Mouse (Mus musculus): ENCODE data around the gene Cul7. TPM values are rescaled to one million over a fixed set of nuclear protein-coding genes. Genes with fewer than 3 reads are reported as not detected.
A peak's percentile ranks its signal among the peaks of the same experiment; 100 is the strongest.

Cul7 gene
- polyA plus RNA-seq, 1 experiment from 2014 or later = 34.3 TPM

DNA sequence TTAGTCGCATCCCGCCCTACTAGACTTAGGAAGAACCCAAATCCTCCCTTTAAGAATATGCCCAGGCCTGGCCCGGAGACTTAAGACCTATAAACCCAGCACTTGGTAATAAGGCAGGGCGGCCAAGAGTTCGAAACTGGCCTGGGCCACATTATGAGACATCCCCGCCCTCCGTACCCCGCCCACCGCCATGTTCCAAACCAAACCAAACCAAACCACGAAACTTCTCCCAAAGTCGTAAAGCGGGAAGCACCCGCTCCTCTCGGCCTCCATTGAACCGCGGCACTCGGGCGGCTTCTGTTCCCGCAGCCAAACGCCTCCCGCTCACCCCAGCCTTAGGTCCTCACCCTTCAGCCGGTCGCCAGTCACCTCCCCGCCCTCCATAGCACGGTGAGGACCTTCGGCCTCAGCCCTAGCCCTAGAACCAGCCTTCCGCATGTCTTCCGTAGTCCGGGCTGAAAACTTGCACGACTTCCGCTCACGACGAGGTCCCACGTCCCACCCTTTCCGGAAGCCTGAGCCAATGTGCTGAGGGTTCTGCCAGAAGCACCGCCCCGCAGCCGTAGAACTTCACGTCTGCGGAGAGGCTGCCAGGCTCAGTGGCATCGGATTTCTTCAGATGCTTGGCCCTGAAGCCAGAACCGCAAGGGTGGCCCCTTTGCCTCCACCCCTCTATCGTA is 23.9 kb downstream of the Cul7 start, which contains the start of gene Rrp36:
Gene Rrp36 (minus strand): TSS at position 503 of the 680 bp plus-strand sequence.
- no peaks in the 10 kb centered on the region for H3K27me3 ChIP-seq (ENCODE audit: control insufficient read depth, insufficient read depth, low read length)
- H3K4me1 ChIP-seq (ENCODE audit: control insufficient read depth in 2 of 2, insufficient read depth in 2 of 2, low read length in 2 of 2) = peaks cover 18 to 24% of the 10 kb centered on the region in 2 experiments
- H3K27ac ChIP-seq (replicated peaks in 1 of 2; ENCODE audit: control insufficient read depth in 1 of 2, insufficient read depth in 1 of 2, low read depth in 2 of 2, low read length in 2 of 2) = peak within 1 kb of the TSS; percentile 80 to 86
- peak within 1 kb of the TSS; percentile 86 for H3K9ac ChIP-seq (ENCODE audit: low read length)
- peak; percentile 82 for ATAC-seq (ENCODE audit: insufficient number of reproducible peaks, insufficient read depth, low FRiP score, low read depth)
- peaks cover 69% of the 10 kb centered on the region for H3K36me3 ChIP-seq (ENCODE audit: control insufficient read depth, insufficient read depth, low read length)
- H3K4me2 ChIP-seq (ENCODE audit: low read length) = peak within 1 kb of the TSS; percentile 81
- peak within 1 kb of the TSS; percentile 79 to 94 for H3K4me3 ChIP-seq (ENCODE audit: control insufficient read depth in 1 of 2, insufficient read depth in 1 of 2, low read depth in 1 of 2, low read length in 2 of 2)
- 1% methylated on average over 43 of the region's 43 CpGs for WGBS
- H3K9me3 ChIP-seq (ENCODE audit: control insufficient read depth, low read length) = no peaks in the 10 kb centered on the region

GRCm38 (mm10) chr17:46674530-46675283 is 24.6 kb downstream of the Cul7 start:
- H3K4me3 ChIP-seq (ENCODE audit: control insufficient read depth in 1 of 2, insufficient read depth in 1 of 2, low read depth in 1 of 2, low read length in 2 of 2) = peak overlapping the region; percentile 79 to 94
- H3K27me3 ChIP-seq (ENCODE audit: control insufficient read depth, insufficient read depth, low read length) = no peaks in the 10 kb centered on the region
- ATAC-seq (ENCODE audit: insufficient number of reproducible peaks, insufficient read depth, low FRiP score, low read depth) = 0 out of 2 replicates have a peak, but pooled peaks have one; percentile 0
- peak overlapping the region; percentile 81 for H3K4me2 ChIP-seq (ENCODE audit: low read length)
- peak overlapping the region; percentile 86 for H3K9ac ChIP-seq (ENCODE audit: low read length)
- peaks cover 21 to 31% of the 10 kb centered on the region in 2 experiments for H3K4me1 ChIP-seq (ENCODE audit: control insufficient read depth in 2 of 2, insufficient read depth in 2 of 2, low read length in 2 of 2)
- H3K27ac ChIP-seq (replicated peaks in 1 of 2; ENCODE audit: control insufficient read depth in 1 of 2, insufficient read depth in 1 of 2, low read depth in 2 of 2, low read length in 2 of 2) = peak overlapping the region; percentile 75 to 80
- peaks cover 62% of the 10 kb centered on the region for H3K36me3 ChIP-seq (ENCODE audit: control insufficient read depth, insufficient read depth, low read length)
- H3K9me3 ChIP-seq (ENCODE audit: control insufficient read depth, low read length) = no peaks in the 10 kb centered on the region
- 19% methylated on average over 15 of the region's 15 CpGs for WGBS

DNA sequence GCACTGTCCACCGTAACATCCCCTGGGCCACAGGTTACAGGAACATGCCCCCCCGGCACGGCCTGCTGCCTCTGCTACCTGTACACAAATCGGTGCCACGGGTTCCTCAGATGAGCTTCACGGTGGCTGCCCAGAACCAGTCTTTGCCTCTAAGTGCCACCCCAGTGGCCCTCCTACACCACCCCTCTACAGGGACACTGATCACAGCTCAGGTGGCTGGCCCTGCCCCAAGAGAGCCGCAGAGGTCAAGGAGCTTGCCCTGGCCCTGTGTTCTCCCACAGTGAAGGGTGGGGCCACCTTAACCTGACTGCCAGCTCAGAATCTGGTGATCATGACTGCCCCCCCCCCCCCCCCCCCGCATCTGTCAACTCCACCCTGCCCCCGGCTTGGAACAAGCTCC is 28.3 kb downstream of the Cul7 start, which contains the start of gene Mea1:
Gene Mea1 (plus strand): TSS at position 378 of the 400 bp plus-strand sequence.
- Histone ChIP-seq H3K27me3 (ENCODE audit: control insufficient read depth, insufficient read depth, low read length) (no peaks in the 10 kb centered on the region), H3K4me2 (ENCODE audit: low read length) (peak within 1 kb of the TSS; percentile 84), H3K9me3 (ENCODE audit: control insufficient read depth, low read length) (no peaks in the 10 kb centered on the region), H3K9ac (ENCODE audit: low read length) (peak within 1 kb of the TSS; percentile 83), H3K36me3 (ENCODE audit: control insufficient read depth, insufficient read depth, low read length) (peaks cover 49% of the 10 kb centered on the region), H3K27ac (replicated peaks in 1 of 2; ENCODE audit: control insufficient read depth in 1 of 2, insufficient read depth in 1 of 2, low read depth in 2 of 2, low read length in 2 of 2) (peak within 1 kb of the TSS; percentile 92 to 93), H3K4me3 (ENCODE audit: control insufficient read depth in 1 of 2, insufficient read depth in 1 of 2, low read depth in 1 of 2, low read length in 2 of 2) (peak within 1 kb of the TSS; percentile 66 to 78), H3K4me1 (ENCODE audit: control insufficient read depth in 2 of 2, insufficient read depth in 2 of 2, low read length in 2 of 2) (peaks cover 18 to 31% of the 10 kb centered on the region in 2 experiments)
- WGBS = 67% methylated on average over 8 of the region's 9 CpGs
- ATAC-seq (ENCODE audit: insufficient number of reproducible peaks, insufficient read depth, low FRiP score, low read depth) = no peak

DNA sequence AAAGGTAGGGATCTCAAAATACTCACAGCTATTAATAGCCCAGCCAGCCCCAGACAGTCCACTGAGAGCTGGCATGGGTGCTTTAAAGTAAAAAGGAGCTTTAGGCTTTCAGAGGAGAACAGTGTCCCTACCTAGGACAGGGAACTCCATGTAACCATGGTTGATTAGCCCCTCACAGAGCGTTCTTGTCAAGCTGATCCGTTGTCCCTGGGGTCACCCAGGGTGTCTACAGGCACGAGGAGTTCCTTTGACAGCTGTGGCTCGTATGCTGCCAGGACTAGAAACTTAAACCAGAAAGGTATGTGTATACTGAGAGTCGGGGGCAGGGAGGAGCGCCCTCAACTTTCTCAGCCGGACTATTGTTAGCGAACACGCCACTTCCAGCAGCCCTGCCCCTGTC is 28.8 kb downstream of the Cul7 start:
- peak overlapping the region; percentile 83 for H3K9ac ChIP-seq (ENCODE audit: low read length)
- ATAC-seq (ENCODE audit: insufficient number of reproducible peaks, insufficient read depth, low FRiP score, low read depth) = no peak
- no peaks in the 10 kb centered on the region for H3K27me3 ChIP-seq (ENCODE audit: control insufficient read depth, insufficient read depth, low read length)
- peak overlapping the region; percentile 84 for H3K4me2 ChIP-seq (ENCODE audit: low read length)
- peak overlapping the region; percentile 91 to 93 for H3K27ac ChIP-seq (replicated peaks in 1 of 2; ENCODE audit: control insufficient read depth in 1 of 2, insufficient read depth in 1 of 2, low read depth in 2 of 2, low read length in 2 of 2)
- peaks cover 18 to 32% of the 10 kb centered on the region in 2 experiments for H3K4me1 ChIP-seq (ENCODE audit: control insufficient read depth in 2 of 2, insufficient read depth in 2 of 2, low read length in 2 of 2)
- no peaks in the 10 kb centered on the region for H3K9me3 ChIP-seq (ENCODE audit: control insufficient read depth, low read length)
- peak overlapping the region; percentile 66 to 78 for H3K4me3 ChIP-seq (ENCODE audit: control insufficient read depth in 1 of 2, insufficient read depth in 1 of 2, low read depth in 1 of 2, low read length in 2 of 2)
- 12% methylated on average over 9 of the region's 9 CpGs for WGBS
- peaks cover 54% of the 10 kb centered on the region for H3K36me3 ChIP-seq (ENCODE audit: control insufficient read depth, insufficient read depth, low read length)

DNA sequence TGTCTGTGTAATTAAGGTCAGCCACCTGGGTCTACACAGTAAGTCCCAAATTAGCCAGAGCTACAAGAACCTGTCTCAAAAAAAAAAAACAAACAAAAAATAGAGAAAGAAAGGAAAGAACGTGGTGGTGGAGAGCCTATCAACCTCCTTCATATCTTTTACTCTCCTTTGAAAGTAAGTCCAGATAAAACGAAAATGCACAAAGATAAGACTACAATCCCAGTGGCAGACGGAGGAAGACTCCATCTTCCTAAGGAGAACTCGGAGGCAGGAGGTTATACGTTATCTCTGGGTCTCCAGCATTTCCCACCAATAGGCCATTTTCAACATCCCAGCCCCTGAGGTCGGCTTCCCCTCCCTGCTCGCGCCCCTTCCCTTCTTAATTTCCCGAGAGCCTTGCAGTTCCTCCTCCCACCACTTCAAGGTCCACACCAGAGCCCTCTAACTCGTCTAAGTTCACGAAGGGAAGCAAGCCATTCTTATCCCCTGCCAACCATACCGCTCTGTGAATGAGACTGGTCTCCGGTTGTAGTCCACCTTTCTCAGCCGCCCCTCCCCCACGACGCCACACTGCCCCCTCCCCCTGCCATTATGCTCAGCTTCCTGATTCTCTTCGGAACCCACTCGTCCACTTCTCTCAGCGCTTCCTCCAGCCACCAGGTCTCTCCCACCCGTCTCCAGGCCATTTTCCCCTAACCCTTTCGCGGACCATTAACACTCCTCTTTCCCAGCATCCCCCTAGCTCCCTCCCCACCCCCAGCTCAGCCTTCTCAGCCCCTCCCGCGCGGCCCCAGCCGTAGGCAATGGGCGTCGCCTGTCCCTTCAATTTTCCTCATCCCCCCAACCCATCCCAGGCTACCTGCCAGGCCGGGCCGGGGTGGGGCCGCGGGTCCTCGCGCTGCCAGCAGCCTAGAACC is 30.0 kb downstream of the Cul7 start:
- WGBS = under 1% methylated on average over 34 of the region's 34 CpGs

GRCm38 (mm10) chr17:46680760-46681373 is 30.7 kb downstream of the Cul7 start, which contains the start of gene Klhdc3:
Klhdc3 (minus strand) TSS chr17:46680914.
- Histone ChIP-seq H3K27me3 (ENCODE audit: control insufficient read depth, insufficient read depth, low read length) (no peaks in the 10 kb centered on the region), H3K4me2 (ENCODE audit: low read length) (peak within 1 kb of the TSS; percentile 94), H3K27ac (replicated peaks in 1 of 2; ENCODE audit: control insufficient read depth in 1 of 2, insufficient read depth in 1 of 2, low read depth in 2 of 2, low read length in 2 of 2) (peak within 1 kb of the TSS; percentile 91 to 93), H3K4me3 (ENCODE audit: control insufficient read depth in 1 of 2, insufficient read depth in 1 of 2, low read depth in 1 of 2, low read length in 2 of 2) (peak within 1 kb of the TSS; percentile 66 to 78), H3K36me3 (ENCODE audit: control insufficient read depth, insufficient read depth, low read length) (peaks cover 60% of the 10 kb centered on the region), H3K4me1 (ENCODE audit: control insufficient read depth in 2 of 2, insufficient read depth in 2 of 2, low read length in 2 of 2) (peaks cover 14 to 31% of the 10 kb centered on the region in 2 experiments), H3K9ac (ENCODE audit: low read length) (peak within 1 kb of the TSS; percentile 83), H3K9me3 (ENCODE audit: control insufficient read depth, low read length) (no peaks in the 10 kb centered on the region)
- under 1% methylated on average over 49 of the region's 49 CpGs for WGBS
- peak; percentile 96 for ATAC-seq (ENCODE audit: insufficient number of reproducible peaks, insufficient read depth, low FRiP score, low read depth)

More for the DNA sequence above, 30.0 kb downstream of the Cul7 start:
- peak overlapping the region; percentile 66 to 78 for H3K4me3 ChIP-seq (ENCODE audit: control insufficient read depth in 1 of 2, insufficient read depth in 1 of 2, low read depth in 1 of 2, low read length in 2 of 2)
- H3K36me3 ChIP-seq (ENCODE audit: control insufficient read depth, insufficient read depth, low read length) = peaks cover 60% of the 10 kb centered on the region
- peak overlapping the region; percentile 84 for H3K4me2 ChIP-seq (ENCODE audit: low read length)
- peak overlapping the region; percentile 83 for H3K9ac ChIP-seq (ENCODE audit: low read length)
- peak; percentile 2 for ATAC-seq (ENCODE audit: insufficient number of reproducible peaks, insufficient read depth, low FRiP score, low read depth)
- peaks cover 14 to 31% of the 10 kb centered on the region in 2 experiments for H3K4me1 ChIP-seq (ENCODE audit: control insufficient read depth in 2 of 2, insufficient read depth in 2 of 2, low read length in 2 of 2)
- H3K27me3 ChIP-seq (ENCODE audit: control insufficient read depth, insufficient read depth, low read length) = no peaks in the 10 kb centered on the region
- H3K27ac ChIP-seq (replicated peaks in 1 of 2; ENCODE audit: control insufficient read depth in 1 of 2, insufficient read depth in 1 of 2, low read depth in 2 of 2, low read length in 2 of 2) = peak overlapping the region; percentile 91 to 93
- no peaks in the 10 kb centered on the region for H3K9me3 ChIP-seq (ENCODE audit: control insufficient read depth, low read length)

All from heart, embryonic 14.5 days (tissue).